Mouse (Mus musculus): ENCODE results near the gene Hbq1b. TPM values are rescaled to one million over a fixed set of nuclear protein-coding genes. Genes with fewer than 3 reads are reported as not detected.

Gene Hbq1b
- total RNA-seq (2017): 1.2 TPM in 1 of 2 replicates, not detected in the other

GRCm38 (mm10) chr11:32286695-32287492 lies at the start of gene Hbq1b:
Gene Hbq1b (plus strand): TSS chr11:32286965.
- ATAC-seq (ENCODE audit: extremely low read depth, insufficient number of reproducible peaks, low FRiP score, poor library complexity, severe bottlenecking): peak; percentile 50; the same call in 1 of the 2 replicates

DNA sequence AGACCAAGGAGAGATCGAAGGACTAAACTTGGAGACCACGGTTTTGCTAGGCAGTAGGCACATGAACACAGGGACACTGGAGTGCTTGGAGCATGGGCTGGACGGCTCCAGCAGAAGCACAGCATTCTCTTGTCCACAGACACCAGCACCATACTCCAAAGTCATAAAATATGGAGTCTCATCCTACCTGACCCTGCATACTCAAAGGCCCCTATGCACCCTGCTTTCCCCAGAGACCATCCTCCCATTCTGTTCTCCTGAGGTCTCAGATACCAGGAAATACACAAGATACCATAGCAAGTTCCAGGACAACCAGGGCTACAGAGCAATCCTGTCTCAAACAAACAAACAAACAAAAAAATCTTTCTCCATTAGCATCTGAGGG lies 49.4 kb upstream of the Hbq1b start:
- no peak for ATAC-seq (ENCODE audit: extremely low read depth, insufficient number of reproducible peaks, low FRiP score, poor library complexity, severe bottlenecking)

GRCm38 (mm10) chr11:32238093-32238860 lies 48.5 kb upstream of the Hbq1b start:
- peak; percentile 90 for ATAC-seq (ENCODE audit: extremely low read depth, insufficient number of reproducible peaks, low FRiP score, poor library complexity, severe bottlenecking)

- no peak for ATAC-seq (ENCODE audit: extremely low read depth, insufficient number of reproducible peaks, low FRiP score, poor library complexity, severe bottlenecking)
Observed at GRCm38 (mm10) chr11:32241391-32241790, 45.4 kb upstream of the Hbq1b start.

DNA sequence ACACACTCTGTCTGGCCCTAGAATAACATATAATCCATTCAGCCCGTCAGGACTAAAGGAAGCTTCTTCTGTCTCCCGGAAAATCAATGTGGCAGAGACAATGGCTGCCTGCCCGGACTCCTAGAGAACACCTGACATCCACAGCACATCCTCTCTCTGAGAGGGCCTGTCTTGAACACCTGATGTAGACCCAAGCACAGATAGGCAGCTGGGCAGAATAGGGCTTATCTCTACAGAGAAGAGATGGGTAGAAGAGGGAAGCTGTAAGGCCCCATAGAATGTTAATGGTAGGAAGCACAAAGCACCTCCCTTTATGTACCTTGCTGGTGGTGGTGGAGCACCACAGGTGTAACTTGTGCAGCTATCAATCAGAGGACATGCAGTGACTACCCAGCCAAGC lies 44.6 kb upstream of the Hbq1b start:
- ATAC-seq (ENCODE audit: extremely low read depth, insufficient number of reproducible peaks, low FRiP score, poor library complexity, severe bottlenecking): no peak

GRCm38 (mm10) chr11:32243205-32243955 lies 43.4 kb upstream of the Hbq1b start:
- no peak for ATAC-seq (ENCODE audit: extremely low read depth, insufficient number of reproducible peaks, low FRiP score, poor library complexity, severe bottlenecking)

DNA sequence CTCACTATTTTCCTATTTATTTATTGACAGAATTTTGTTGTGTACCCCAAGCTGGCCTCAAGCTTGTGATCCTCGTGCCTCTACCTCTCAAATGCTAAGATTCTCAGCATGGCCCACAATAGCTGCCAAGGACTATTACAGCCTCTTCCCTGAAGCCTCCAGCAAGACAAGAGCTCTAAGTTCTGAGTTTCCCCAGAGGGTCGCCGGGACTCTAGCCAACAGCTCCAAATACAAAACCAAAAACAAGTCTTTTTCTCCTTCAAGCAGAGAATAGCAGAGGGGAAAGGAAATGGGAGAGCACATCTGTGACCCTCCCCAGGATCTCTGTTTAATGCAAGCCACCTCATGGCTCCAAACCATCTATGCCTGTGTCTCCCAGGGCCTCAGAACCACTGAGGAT lies 42.7 kb upstream of the Hbq1b start:
- ATAC-seq (ENCODE audit: extremely low read depth, insufficient number of reproducible peaks, low FRiP score, poor library complexity, severe bottlenecking): no peak

- ATAC-seq (ENCODE audit: extremely low read depth, insufficient number of reproducible peaks, low FRiP score, poor library complexity, severe bottlenecking): no peak
Observed at GRCm38 (mm10) chr11:32244617-32245016, 42.1 kb upstream of the Hbq1b start.

DNA sequence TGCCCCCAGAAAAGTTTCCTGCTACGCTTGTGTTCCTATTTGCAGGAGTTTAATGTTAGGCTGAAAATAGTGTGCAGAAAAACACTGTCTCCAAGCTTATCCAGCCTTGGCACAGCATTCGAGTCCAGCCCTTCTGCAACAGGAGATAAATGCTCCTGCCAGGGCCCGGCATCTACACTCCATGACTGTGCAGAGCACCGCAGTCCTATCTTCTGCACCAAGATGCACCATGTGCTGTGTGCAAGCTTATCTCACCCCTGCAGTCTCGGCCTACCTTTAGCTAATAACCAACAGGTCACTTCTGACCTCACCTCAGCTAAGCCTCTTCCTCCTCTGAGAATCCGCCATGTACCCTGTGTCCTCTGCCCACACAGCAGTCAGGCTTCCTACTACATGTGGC lies 41.2 kb upstream of the Hbq1b start:
- no peak for ATAC-seq (ENCODE audit: extremely low read depth, insufficient number of reproducible peaks, low FRiP score, poor library complexity, severe bottlenecking)

GRCm38 (mm10) chr11:32247068-32247467 lies 39.7 kb upstream of the Hbq1b start:
- no peak for ATAC-seq (ENCODE audit: extremely low read depth, insufficient number of reproducible peaks, low FRiP score, poor library complexity, severe bottlenecking)

DNA sequence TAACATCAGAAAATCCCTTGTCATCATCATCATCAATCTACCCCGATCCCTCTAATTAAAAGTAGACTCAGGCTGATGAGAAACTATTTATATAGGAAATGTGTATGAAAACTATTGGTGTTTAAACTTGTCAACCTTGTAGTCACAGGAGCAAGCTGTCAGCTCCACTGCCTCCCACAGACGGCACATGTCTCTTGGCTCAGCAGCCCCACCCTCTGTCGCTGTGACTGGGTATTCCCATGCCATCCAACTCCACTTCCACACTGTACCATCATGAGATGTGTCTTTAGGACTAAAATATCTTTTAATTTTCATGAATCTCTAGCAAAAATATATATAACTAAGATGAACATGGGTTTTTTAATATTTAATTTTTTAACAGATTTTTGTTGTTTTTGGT lies 38.4 kb upstream of the Hbq1b start:
- ATAC-seq (ENCODE audit: extremely low read depth, insufficient number of reproducible peaks, low FRiP score, poor library complexity, severe bottlenecking): no peak

DNA sequence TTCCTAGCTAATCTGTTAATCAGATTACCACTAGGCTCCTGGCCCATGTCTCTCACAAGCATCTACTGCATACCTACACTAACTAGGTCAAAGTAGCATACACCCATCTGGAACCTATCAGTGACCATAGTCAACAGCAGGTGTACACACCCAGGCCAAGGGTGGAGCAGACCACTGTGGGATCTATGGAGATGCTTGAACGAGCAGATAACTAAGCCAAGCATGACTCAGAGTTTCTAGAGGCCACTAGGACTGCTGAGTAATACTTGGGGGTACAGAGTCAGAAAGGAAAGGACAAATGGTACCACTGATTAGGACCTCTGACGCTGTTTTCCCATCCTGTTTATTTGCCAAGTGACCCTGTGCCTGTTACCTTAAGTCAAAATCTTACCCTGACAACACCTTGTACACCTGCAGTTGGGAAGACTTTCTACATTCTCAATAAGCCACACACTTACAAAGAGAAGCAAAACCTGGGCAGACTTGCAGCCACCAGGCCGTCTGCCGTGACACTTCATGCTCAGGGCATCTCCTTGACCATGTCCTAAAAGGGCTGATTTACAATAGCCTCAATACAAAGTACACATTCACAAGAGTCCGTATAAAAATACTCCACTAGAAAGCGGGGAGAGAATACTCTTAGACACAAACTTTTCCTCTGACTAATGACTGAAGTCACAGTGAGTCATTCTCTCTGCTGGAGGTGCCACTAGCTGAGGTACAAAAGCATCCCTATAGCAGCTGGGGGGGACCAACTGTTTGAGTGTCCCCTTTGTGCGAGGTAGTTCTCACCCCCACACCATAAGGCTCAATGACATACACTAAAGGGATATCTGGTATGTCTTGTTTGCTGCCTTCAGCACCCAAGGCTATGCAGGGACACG lies 35.6 kb upstream of the Hbq1b start:
- ATAC-seq (ENCODE audit: extremely low read depth, insufficient number of reproducible peaks, low FRiP score, poor library complexity, severe bottlenecking): no peak

DNA sequence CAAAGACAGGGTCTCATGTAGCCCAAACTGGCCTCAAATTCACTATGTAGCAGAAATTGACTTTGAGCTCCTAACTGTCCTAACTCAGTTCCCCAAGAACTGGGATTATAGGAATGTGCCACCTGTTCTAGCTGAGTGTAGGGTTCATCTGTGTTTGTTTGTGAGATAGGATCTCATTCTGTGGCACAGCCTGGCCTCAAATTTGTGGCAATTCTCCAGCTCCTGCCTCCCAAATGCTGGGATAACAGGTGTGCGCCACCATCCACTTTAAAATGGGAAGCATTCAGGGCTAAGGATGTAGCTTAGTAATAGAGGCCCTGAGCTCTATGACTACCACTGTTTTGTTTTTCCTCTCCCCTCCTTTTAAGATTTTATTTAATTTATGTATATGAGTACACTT lies 33.6 kb upstream of the Hbq1b start:
- ATAC-seq (ENCODE audit: extremely low read depth, insufficient number of reproducible peaks, low FRiP score, poor library complexity, severe bottlenecking): no peak

GRCm38 (mm10) chr11:32256146-32256545 lies 30.6 kb upstream of the Hbq1b start:
- no peak for ATAC-seq (ENCODE audit: extremely low read depth, insufficient number of reproducible peaks, low FRiP score, poor library complexity, severe bottlenecking)

DNA sequence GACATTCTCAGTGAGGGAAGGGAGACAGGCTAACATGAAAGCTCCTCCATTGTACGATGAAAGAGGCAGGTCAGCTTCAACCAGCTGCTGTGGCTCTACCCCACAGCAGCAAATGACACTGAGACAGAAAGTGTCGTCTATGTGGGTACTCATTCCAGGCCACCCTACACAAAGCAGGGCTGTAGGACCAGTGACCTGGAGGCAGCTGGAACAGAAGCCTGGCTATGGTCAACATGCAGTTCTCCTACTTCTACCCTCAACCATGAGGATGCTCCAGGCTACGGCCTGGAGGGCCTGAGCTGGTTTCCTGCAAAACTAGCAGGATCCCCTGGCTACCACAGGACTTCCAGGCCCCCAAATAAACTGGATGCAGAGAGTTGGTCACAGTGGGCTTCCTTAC lies 30.2 kb upstream of the Hbq1b start:
- ATAC-seq (ENCODE audit: extremely low read depth, insufficient number of reproducible peaks, low FRiP score, poor library complexity, severe bottlenecking): no peak

GRCm38 (mm10) chr11:32262674-32263415 lies 23.9 kb upstream of the Hbq1b start:
- ATAC-seq (ENCODE audit: extremely low read depth, insufficient number of reproducible peaks, low FRiP score, poor library complexity, severe bottlenecking): no peak

- ATAC-seq (ENCODE audit: extremely low read depth, insufficient number of reproducible peaks, low FRiP score, poor library complexity, severe bottlenecking): no peak
Observed at GRCm38 (mm10) chr11:32265117-32265738, 21.5 kb upstream of the Hbq1b start.

DNA sequence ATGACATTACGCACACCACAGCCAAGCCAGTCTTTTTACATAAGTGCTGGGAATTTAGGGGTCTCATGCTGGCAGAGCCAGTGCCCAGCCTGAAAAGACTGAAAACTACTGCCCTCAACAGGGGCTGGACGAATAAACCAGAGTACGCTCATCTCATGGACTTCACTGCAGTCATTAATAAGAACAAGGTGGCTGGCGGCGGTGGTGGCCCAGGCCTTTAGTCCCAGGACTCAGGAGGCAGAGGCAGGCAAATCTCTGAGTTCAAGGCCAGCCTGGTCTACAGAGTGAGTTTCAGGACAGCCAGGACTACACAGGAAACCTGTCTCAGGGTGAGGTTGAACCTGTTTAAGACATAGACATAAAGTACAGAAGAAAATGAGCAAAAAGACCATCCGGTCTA lies 20.6 kb upstream of the Hbq1b start:
- no peak for ATAC-seq (ENCODE audit: extremely low read depth, insufficient number of reproducible peaks, low FRiP score, poor library complexity, severe bottlenecking)
